Comparison of ENCODE assay signal across 11 mouse cellular contexts in the genomic region with DNA sequence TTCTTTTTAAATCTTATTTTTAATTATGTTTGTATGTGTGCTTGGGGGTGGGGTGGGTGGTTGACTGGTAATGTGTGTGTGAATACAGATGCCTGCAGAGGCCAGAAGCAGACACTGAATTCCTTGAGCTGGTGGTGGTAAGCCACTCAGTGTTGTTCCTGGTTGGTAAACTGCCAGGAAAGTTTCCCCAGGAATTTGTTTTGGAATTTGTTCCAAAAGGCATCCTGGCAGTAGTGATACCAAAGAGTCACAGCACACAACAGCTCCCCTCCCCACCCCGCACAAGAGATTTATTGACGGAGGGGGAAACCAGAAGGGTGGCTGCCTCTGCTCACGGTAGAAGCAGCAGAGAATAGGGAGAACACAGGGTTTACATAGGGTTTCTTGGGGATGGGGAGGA.
A peak's percentile ranks its signal among the peaks of the same experiment; 100 is the strongest.
DNase-seq lines count a peak whose midpoint lies in the region; ATAC-seq and TF ChIP-seq lines count a peak whose summit lies in the region.
"Had no signal": no experiment of that assay in that cellular context is flagged by ENCODE, and none has a peak within 500 bp of the region (broad histone marks: within the 10 kb centered on the region; RNA-seq: fewer than 3 reads in every experiment).

No protein-coding gene starts in this region.

- WGBS in liver, adult 2 months = 55% methylated on average over 3 of the region's 3 CpGs
- 82% methylated on average over 3 of the region's 3 CpGs for WGBS in liver, embryonic 11.5 days

- H3K4me2 ChIP-seq in liver, embryonic 11.5 days = no peak overlapping the region

- TF ChIP-seq CTCF in liver, adult 2 months (IDR thresholded peaks at IDR 0.05; ENCODE audit: low read depth, low read length) = no peak

- H3K9ac ChIP-seq in liver, adult 2 months (ENCODE audit: low read depth, low read length) = no peak overlapping the region
- H3K9ac ChIP-seq in liver, embryonic 11.5 days (ENCODE audit: low read depth, low read length) = no peak overlapping the region

- no peaks in the 10 kb centered on the region for H3K4me1 ChIP-seq in liver, adult 2 months (ENCODE audit: control insufficient read depth, insufficient read depth, low read length)
- no peaks in the 10 kb centered on the region for H3K4me1 ChIP-seq in liver, embryonic 11.5 days (replicated peaks; ENCODE audit: control insufficient read depth, insufficient read depth, low read length)

- no peak overlapping the region for H3K4me3 ChIP-seq in liver, adult 2 months (ENCODE audit: insufficient read depth, low read depth, low read length)
- no peak overlapping the region for H3K4me3 ChIP-seq in liver, embryonic 11.5 days (ENCODE audit: low read depth, low read length)

- peak; percentile 13 for DNase-seq in liver, adult 2 months (ENCODE audit: extremely low read depth, low read depth, low spot score)
- no peak for DNase-seq in liver, embryonic 11.5 days (ENCODE audit: low spot score)
- peak; percentile 32 to 38 for DNase-seq in heart, adult 18-20 months
- DNase-seq in kidney, adult 9 months = peak; percentile 70
- DNase-seq in lung, postnatal 36 days = peak; percentile 62
- no peak for DNase-seq in urinary bladder, adult 18-20 months (ENCODE audit: low spot score in 2 of 2)
- no peak for DNase-seq in left cerebral cortex, postnatal 36 days (ENCODE audit: low spot score in 2 of 2)
- no peak for DNase-seq in cerebellum, postnatal 14 days
- DNase-seq: spleen, adult 18-20 months; thymus, postnatal 36 days had no signal

- H3K27me3 ChIP-seq in liver, adult 2 months (ENCODE audit: control insufficient read depth, insufficient read depth, low read length) = no peaks in the 10 kb centered on the region
- no peaks in the 10 kb centered on the region for H3K27me3 ChIP-seq in liver, embryonic 11.5 days (replicated peaks; ENCODE audit: control insufficient read depth, insufficient read depth, low read length)

- no peaks in the 10 kb centered on the region for H3K9me3 ChIP-seq in liver, embryonic 11.5 days (ENCODE audit: control insufficient read depth, low read length)

- intact Hi-C loops in left cerebral cortex, postnatal 36 days (cut with DNase I) = no loop called here

- H3K79me2 ChIP-seq in liver, adult 2 months (ENCODE audit: control insufficient read depth, insufficient read depth, low read length) = no peaks in the 10 kb centered on the region

- no peak overlapping the region for H3K27ac ChIP-seq in liver, adult 2 months (replicated peaks; ENCODE audit: insufficient read depth, low read depth, low read length)
- no peak overlapping the region for H3K27ac ChIP-seq in liver, embryonic 11.5 days (ENCODE audit: low read depth, low read length)

- no peak for TF ChIP-seq POLR2A in liver, adult 2 months (IDR thresholded peaks at IDR 0.05; ENCODE audit: extremely low read depth, insufficient read depth, low read length)

- peaks cover 3% of the 10 kb centered on the region for H3K36me3 ChIP-seq in liver, adult 2 months (ENCODE audit: control insufficient read depth, insufficient read depth, low read length)
- no peaks in the 10 kb centered on the region; the same call in 1 of the 2 replicates for H3K36me3 ChIP-seq in liver, embryonic 11.5 days (ENCODE audit: control insufficient read depth, insufficient read depth, low read length)

- no peak for ATAC-seq in liver, embryonic 11.5 days (replicated peaks; ENCODE audit: low FRiP score)
- ATAC-seq: hindbrain, embryonic 16.5 days had no signal

Comparison
In these comparisons a context has a peak if more than half of its experiments do, and no peak if none do; other contexts are left out.
1. DNase-seq: peak in liver, adult 2 months (single experiment), heart, adult 18-20 months (2 of 2), kidney, adult 9 months (single experiment) and lung, postnatal 36 days (single experiment); none in liver, embryonic 11.5 days (single experiment), urinary bladder, adult 18-20 months (0 of 2), left cerebral cortex, postnatal 36 days (0 of 2) and cerebellum, postnatal 14 days (0 of 2).